Mouse (Mus musculus) spleen, adult 2 months (tissue): Measurements from ENCODE around the gene Olfr12.

ENCODE experiments used
- CTCF ChIP-seq: fragments of 200-500 bp; IDR thresholded peaks from 2 replicates; pipeline ENCODE4 v1.5.1; 2011; ENCODE audit warnings: mild to moderate bottlenecking, inconsistent platforms; ENCODE audit not compliant: insufficient read depth, insufficient read length, insufficient replicate concordance; ENCODE audit errors: extremely low read depth
- POLR2A ChIP-seq: fragments of 200-500 bp; IDR thresholded peaks from 2 replicates; pipeline ENCODE4 v1.6.1; 2011; ENCODE audit warnings: low read depth, low read length, inconsistent platforms

- TF ChIP-seq POLR2A (peak; percentile 18; the same call in 1 of the 2 replicates), CTCF (no peak)
These were observed 24.1 kb downstream of the Olfr12 start, which contains the start of gene Cops9 for GRCm38 (mm10) chr1:92641514-92642272.
